Mouse (Mus musculus): ENCODE results near the gene Emg1. TPM values are rescaled to one million over a fixed set of nuclear protein-coding genes. Genes with fewer than 3 reads are reported as not detected.

Emg1 gene
- total RNA-seq, 1 experiment from 2014 or later: 89.3 TPM

- ATAC-seq (ENCODE audit: extremely low read depth, insufficient number of reproducible peaks, low FRiP score, poor library complexity, severe bottlenecking): peak; percentile 91
These were observed 49.2 kb downstream of the Emg1 start, which contains the start of gene Lpcat3 for GRCm38 (mm10) chr6:124662477-124663423. Gene Lpcat3 (plus strand): TSS chr6:124663027.

DNA sequence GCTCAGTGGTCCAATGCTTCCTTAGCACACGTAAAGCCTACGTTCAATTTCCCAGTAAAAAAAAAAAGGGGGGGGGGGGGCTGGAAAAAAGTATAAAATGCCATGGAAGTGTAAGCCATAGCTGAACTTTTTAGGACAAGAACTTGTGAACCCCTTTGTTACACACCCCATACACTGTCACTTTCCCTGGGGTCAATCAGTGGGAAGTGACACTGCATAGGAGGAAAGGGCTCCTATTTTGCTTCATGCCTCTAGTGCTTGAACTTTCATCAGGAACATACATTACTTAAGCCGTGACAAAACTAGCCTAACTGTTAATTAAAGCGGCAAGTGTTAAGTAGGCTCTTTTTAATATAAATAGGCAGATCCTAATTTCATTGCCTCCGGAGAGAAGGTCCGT, 50.0 kb downstream of the Emg1 start:
- no peak for ATAC-seq (ENCODE audit: extremely low read depth, insufficient number of reproducible peaks, low FRiP score, poor library complexity, severe bottlenecking)

- ATAC-seq (ENCODE audit: extremely low read depth, insufficient number of reproducible peaks, low FRiP score, poor library complexity, severe bottlenecking): no peak
These were observed 50.7 kb downstream of the Emg1 start for GRCm38 (mm10) chr6:124661156-124661806.

DNA sequence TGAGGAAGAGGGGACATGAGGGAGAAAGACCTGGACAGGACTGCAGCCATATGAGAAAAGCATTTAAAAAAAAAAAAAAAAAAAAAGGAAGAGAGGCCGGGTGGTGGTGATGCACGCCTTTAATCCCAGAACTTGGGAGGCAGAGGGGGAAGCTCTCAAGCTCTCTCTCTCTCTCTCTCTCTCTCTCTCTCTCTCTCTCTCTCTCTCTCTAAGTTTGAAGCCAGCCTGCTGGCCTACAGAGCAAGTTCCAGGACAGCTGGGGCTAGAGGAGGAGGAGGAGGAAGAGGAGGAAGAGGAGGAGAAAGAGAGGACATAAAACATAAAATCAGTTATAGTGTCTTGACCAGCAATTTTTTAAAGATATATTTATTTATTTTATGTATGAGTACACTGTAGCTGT, 53.9 kb downstream of the Emg1 start:
- ATAC-seq (ENCODE audit: extremely low read depth, insufficient number of reproducible peaks, low FRiP score, poor library complexity, severe bottlenecking): no peak

GRCm38 (mm10) chr6:124655893-124656292, 56.1 kb downstream of the Emg1 start:
- ATAC-seq (ENCODE audit: extremely low read depth, insufficient number of reproducible peaks, low FRiP score, poor library complexity, severe bottlenecking): no peak

Other genes starting within 250 kb of the Emg1 start
- not detected in 2 replicates for gene Clstn3, start 247.4 kb downstream of the Emg1 start, total RNA-seq (2017)
- 1.9 and 2.5 TPM in 2 replicates for gene C1rl, start 219.1 kb downstream of the Emg1 start, total RNA-seq (2017)
- 0.49 and 0.58 TPM in 2 replicates for gene C1ra, start 199.8 kb downstream of the Emg1 start, total RNA-seq (2017)
- not detected in 2 replicates for gene C1s1, start 169.8 kb downstream of the Emg1 start, total RNA-seq (2017)
- not detected in 2 replicates for gene C1rb, start 141.9 kb downstream of the Emg1 start, total RNA-seq (2017)
- gene C1s2, start 76.1 kb downstream of the Emg1 start, total RNA-seq (2017): not detected in 2 replicates
- 21.4 and 26.5 TPM in 2 replicates for gene Lpcat3, start 49.2 kb downstream of the Emg1 start, total RNA-seq (2017)
- gene Phb2, start 158 bp upstream of the Emg1 start, total RNA-seq (2017): 110 and 117 TPM in 2 replicates
- 1,943 and 2,202 TPM in 2 replicates for gene Ptpn6, start 26.5 kb upstream of the Emg1 start, total RNA-seq (2017)
- 161 and 171 TPM in 2 replicates for gene Grcc10, start 29.2 kb upstream of the Emg1 start, total RNA-seq (2017)
- 0.74 TPM in 1 of 2 replicates, not detected in the other for gene Gm45234, start 43.8 kb upstream of the Emg1 start, total RNA-seq (2017)
- gene Atn1, start 44.3 kb upstream of the Emg1 start, total RNA-seq (2017): 6.5 and 11.6 TPM in 2 replicates
- not detected in 2 replicates for gene Eno2, start 57.5 kb upstream of the Emg1 start, total RNA-seq (2017)
- gene Lrrc23, start 67.5 kb upstream of the Emg1 start, total RNA-seq (2017): 6.8 and 7.9 TPM in 2 replicates
- 10.5 and 10.9 TPM in 2 replicates for gene Spsb2, start 96.5 kb upstream of the Emg1 start, total RNA-seq (2017)
- 43.0 and 64.8 TPM in 2 replicates for gene Tpi1, start 102.1 kb upstream of the Emg1 start, total RNA-seq (2017)
- gene Usp5, start 117.3 kb upstream of the Emg1 start, total RNA-seq (2017): 35.1 and 50.1 TPM in 2 replicates
- gene Cdca3, start 117.4 kb upstream of the Emg1 start, total RNA-seq (2017): 1.4 and 3.0 TPM in 2 replicates
- gene Gnb3, start 128.1 kb upstream of the Emg1 start, total RNA-seq (2017): 0.70 TPM in 1 of 2 replicates, not detected in the other
- gene P3h3, start 145.6 kb upstream of the Emg1 start, total RNA-seq (2017): not detected in 2 replicates
- gene Gpr162, start 151.8 kb upstream of the Emg1 start, total RNA-seq (2017): not detected in 2 replicates
- gene Cd4, start 176.0 kb upstream of the Emg1 start, total RNA-seq (2017): 6.8 and 7.1 TPM in 2 replicates
- 0.25 and 0.70 TPM in 2 replicates for gene Lag3, start 199.5 kb upstream of the Emg1 start, total RNA-seq (2017)
- 94.0 and 109 TPM in 2 replicates for gene Ptms, start 207.9 kb upstream of the Emg1 start, total RNA-seq (2017)
- 56.3 and 57.7 TPM in 2 replicates for gene Mlf2, start 219.2 kb upstream of the Emg1 start, total RNA-seq (2017)

All from neutrophil, adult 5-6 weeks (primary cell).